Mouse (Mus musculus) stomach, embryonic 16.5 days (tissue): Measurements from ENCODE around the gene Olfr457. TPM values are rescaled to one million over a fixed set of nuclear protein-coding genes. Genes with fewer than 3 reads are reported as not detected.

ENCODE experiments used
- ATAC-seq: fragments of 200-750 bp; cut with Nextera tagmentation; 2 replicates; pipeline ENCODE4 v1.8.0; 2017; ENCODE audit warnings: moderate number of reproducible peaks, moderate TSS enrichment; ENCODE audit not compliant: insufficient read depth, low FRiP score
- H3K27ac ChIP-seq: fragments of 300-500 bp; sonication (generic); 2 replicates; pipeline ENCODE4 v1.5.1; 2014; ENCODE audit warnings: low read length
- H3K27me3 ChIP-seq: fragments of 300-500 bp; sonication (generic); 2 replicates; pipeline ENCODE4 v1.6.1; 2014; ENCODE audit warnings: low read length, control low read depth, mixed read lengths; ENCODE audit not compliant: control insufficient read depth, insufficient read depth
- H3K36me3 ChIP-seq: fragments of 300-500 bp; sonication (generic); 2 replicates; pipeline ENCODE4 v1.6.1; 2014; ENCODE audit warnings: low read length; ENCODE audit not compliant: control insufficient read depth, insufficient read depth
- H3K4me1 ChIP-seq: fragments of 300-500 bp; sonication (generic); 2 replicates; pipeline ENCODE4 v1.6.1; 2014; ENCODE audit warnings: low read length, control low read depth, mixed read lengths; ENCODE audit not compliant: control insufficient read depth, insufficient read depth
- H3K4me2 ChIP-seq: fragments of 300-500 bp; sonication (generic); 2 replicates; pipeline ENCODE4 v1.6.1; 2014; ENCODE audit warnings: low read depth, low read length, mixed read lengths
- H3K4me3 ChIP-seq: fragments of 300-500 bp; sonication (generic); replicated peaks from 2 replicates; pipeline ENCODE4 v1.5.1; 2014; ENCODE audit warnings: mild to moderate bottlenecking, low read length
- H3K9ac ChIP-seq: fragments of 300-500 bp; sonication (generic); 2 replicates; pipeline ENCODE4 v1.6.1; 2014; ENCODE audit warnings: low read length
- H3K9me3 ChIP-seq: fragments of 300-500 bp; sonication (generic); replicated peaks from 2 replicates; pipeline ENCODE4 v1.6.1; 2016; ENCODE audit warnings: low read length, control low read depth; ENCODE audit not compliant: control insufficient read depth
- WGBS: fragments of 180-500 bp; shearing (Covaris S2); extraction: QIAGEN DNeasy Blood & Tissue Kit; methylation state at CpG from one replicate; pipeline ENCODE4 v1.1.7; 2014; 5-methylcytosine and 5-hydroxymethylcytosine counted together
- polyA plus RNA-seq: library from polyadenylated mRNA; unstranded; fragments of >200 nt; fragmentation: Nextera tagmentation; extraction: Ambion mirVana; gene quantifications from 2 replicates; pipeline ENCODE4 v1.2.1, GENCODE M21; 2015

The Olfr457 gene
- polyA plus RNA-seq, 1 experiment from 2014 or later, result not detected

DNA sequence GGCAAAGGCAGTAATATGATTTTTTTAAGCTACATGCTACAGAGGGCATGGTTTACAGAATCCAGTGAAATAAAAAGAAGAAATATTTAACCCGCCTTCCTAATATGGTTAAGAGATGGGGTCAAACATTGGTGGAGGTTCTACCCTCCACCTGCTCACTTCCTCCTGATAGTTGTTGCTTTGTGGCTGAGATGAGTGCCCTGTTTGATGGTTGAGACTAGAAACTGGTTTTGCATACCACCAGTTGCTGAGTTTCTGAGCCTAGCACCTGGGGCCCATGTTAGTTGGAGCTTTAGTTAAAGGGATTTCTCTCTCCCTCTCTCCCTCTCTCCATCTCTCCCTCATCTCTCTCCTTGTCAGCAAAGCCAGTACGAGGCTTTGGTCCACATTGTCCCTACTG is 28.8 kb downstream of the Olfr457 start:
- 62% methylated on average over 2 of the region's 2 CpGs for WGBS
- no peaks in the 10 kb centered on the region for H3K9me3 ChIP-seq
- ATAC-seq, result no peak
- H3K27ac ChIP-seq, result no peak overlapping the region
- H3K4me1 ChIP-seq, result peaks cover 4% of the 10 kb centered on the region
- H3K27me3 ChIP-seq, result no peaks in the 10 kb centered on the region
- H3K4me3 ChIP-seq, result no peak overlapping the region
- no peaks in the 10 kb centered on the region for H3K36me3 ChIP-seq
- H3K9ac ChIP-seq, result no peak overlapping the region
- no peak overlapping the region for H3K4me2 ChIP-seq

DNA sequence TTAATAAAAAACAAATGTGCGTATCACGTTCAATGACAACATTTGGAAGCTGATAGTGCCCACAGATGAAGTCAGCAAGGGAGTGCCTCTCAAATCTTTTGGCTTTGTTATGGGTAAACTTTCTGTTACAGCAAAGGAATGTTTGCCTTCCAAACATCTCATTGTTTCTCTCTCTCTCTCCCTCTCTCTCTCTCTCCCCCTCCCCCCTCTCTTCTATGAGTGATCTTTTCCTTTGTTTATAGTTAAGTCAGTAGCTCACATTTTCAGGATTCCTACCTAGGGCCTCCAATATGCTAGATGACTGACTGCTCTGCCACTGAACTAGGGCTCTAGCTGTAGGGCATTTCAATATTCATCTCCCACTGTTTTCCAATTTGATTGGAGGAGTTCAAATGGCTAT is 31.6 kb downstream of the Olfr457 start:
- ATAC-seq, result no peak
- H3K4me3 ChIP-seq, result no peak overlapping the region
- peaks cover 4% of the 10 kb centered on the region for H3K4me1 ChIP-seq
- no peak overlapping the region for H3K27ac ChIP-seq
- H3K9ac ChIP-seq, result no peak overlapping the region
- H3K4me2 ChIP-seq, result no peak overlapping the region
- WGBS, result 42% methylated on average over 2 of the region's 2 CpGs
- H3K36me3 ChIP-seq, result no peaks in the 10 kb centered on the region
- no peaks in the 10 kb centered on the region for H3K9me3 ChIP-seq
- no peaks in the 10 kb centered on the region for H3K27me3 ChIP-seq

DNA sequence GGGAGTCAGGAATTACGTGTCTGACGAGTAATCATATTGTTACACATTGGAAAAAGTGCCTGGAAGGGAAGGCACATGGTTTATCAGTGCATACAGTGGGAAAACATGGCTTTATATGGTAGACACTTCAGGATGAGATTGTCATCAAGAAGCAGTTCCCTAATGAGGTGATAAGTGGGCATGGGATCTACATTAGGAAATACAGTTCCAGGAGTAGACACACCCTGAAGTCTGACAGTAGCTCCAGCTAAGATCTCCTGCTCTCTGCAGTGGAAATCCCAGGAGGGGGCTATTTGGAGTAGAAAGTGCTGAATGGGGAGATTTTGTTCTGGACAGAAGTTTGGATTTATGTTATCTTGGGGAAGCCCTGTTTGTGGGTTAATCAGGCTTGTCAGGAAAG is 34.7 kb downstream of the Olfr457 start:
- no peak overlapping the region for H3K27ac ChIP-seq
- no peak overlapping the region for H3K4me2 ChIP-seq
- H3K4me1 ChIP-seq, result peaks cover 4% of the 10 kb centered on the region
- WGBS, result 60% methylated on average over 2 of the region's 2 CpGs
- no peaks in the 10 kb centered on the region for H3K9me3 ChIP-seq
- H3K9ac ChIP-seq, result no peak overlapping the region
- no peak for ATAC-seq
- H3K27me3 ChIP-seq, result no peaks in the 10 kb centered on the region
- no peak overlapping the region for H3K4me3 ChIP-seq
- no peaks in the 10 kb centered on the region for H3K36me3 ChIP-seq

DNA sequence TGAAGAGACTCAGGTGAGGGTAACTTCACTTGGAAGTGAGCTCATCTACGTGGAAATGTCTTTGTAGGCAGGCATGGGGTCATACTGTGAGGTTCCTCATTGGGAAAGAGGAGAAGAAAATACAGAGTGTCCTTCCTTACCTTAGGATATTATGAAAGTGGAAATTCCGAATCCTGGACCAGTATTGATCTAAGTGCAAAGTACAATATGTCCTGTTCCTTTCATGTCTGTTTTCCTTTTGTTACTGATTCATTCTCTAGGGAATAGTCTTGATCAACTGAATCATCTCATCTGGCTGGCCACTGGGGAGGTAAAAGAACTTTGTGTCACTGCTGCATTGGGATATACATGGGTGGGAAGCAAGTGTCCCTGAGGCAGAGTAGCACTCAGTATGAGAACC is 40.6 kb downstream of the Olfr457 start:
- Histone ChIP-seq H3K36me3 (no peaks in the 10 kb centered on the region), H3K4me2 (no peak overlapping the region), H3K9me3 (no peaks in the 10 kb centered on the region), H3K27ac (no peak overlapping the region), H3K4me1 (no peaks in the 10 kb centered on the region), H3K27me3 (no peaks in the 10 kb centered on the region), H3K9ac (no peak overlapping the region), H3K4me3 (no peak overlapping the region)
- no peak for ATAC-seq
- WGBS, result 73% methylated on average over 2 of the region's 2 CpGs

DNA sequence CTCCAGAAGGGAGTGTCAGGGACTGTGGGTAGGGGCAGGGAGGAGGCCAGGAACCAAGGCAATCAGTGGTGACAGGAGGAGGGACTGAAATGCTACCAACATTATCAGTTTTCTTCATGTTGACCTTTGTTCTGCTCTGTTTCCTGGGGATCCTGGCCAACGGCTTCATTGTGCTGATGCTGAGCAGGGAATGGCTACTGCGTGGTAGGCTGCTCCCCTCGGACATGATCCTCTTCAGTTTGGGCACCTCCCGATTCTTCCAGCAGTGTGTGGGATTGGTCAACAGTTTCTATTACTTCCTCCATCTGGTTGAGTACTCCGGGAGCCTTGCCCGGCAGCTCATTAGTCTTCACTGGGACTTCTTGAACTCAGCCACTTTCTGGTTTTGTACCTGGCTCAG is 41.7 kb downstream of the Olfr457 start, which contains the start of gene Tas2r126:
TSS of gene Tas2r126 (plus strand) at position 90 of the 400 bp plus-strand sequence.
- Histone ChIP-seq H3K27me3 (no peaks in the 10 kb centered on the region), H3K4me2 (no peak within 1 kb of the TSS), H3K4me3 (no peak within 1 kb of the TSS), H3K9me3 (no peaks in the 10 kb centered on the region), H3K4me1 (no peaks in the 10 kb centered on the region), H3K9ac (no peak within 1 kb of the TSS), H3K36me3 (no peaks in the 10 kb centered on the region), H3K27ac (no peak within 1 kb of the TSS)
- WGBS, result 65% methylated on average over 6 of the region's 6 CpGs
- no peak for ATAC-seq

DNA sequence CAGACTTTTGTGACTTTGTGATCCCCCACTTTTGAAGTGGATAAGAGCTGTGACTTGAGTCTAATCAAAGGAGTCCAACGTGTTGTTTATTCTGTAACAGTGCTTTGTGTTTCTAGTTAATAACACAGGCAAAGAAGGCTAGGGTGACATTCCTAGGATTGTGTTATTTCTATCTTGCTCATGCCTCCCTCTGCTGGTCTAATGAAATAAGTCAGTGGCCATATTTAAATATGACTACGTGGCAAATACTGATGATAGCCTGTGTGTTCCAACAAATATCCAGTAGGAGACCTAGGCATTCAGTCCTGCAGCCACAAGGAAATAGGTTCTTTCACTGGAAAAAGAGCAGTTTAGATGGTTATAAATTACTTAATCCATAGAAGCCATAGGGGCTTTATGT is 42.6 kb downstream of the Olfr457 start:
- Histone ChIP-seq H3K9me3 (no peaks in the 10 kb centered on the region), H3K36me3 (no peaks in the 10 kb centered on the region), H3K27me3 (no peaks in the 10 kb centered on the region), H3K4me1 (no peaks in the 10 kb centered on the region), H3K27ac (no peak overlapping the region), H3K4me3 (no peak overlapping the region), H3K4me2 (no peak overlapping the region), H3K9ac (no peak overlapping the region)
- no peak for ATAC-seq
- 63% methylated on average over 2 of the region's 2 CpGs for WGBS

DNA sequence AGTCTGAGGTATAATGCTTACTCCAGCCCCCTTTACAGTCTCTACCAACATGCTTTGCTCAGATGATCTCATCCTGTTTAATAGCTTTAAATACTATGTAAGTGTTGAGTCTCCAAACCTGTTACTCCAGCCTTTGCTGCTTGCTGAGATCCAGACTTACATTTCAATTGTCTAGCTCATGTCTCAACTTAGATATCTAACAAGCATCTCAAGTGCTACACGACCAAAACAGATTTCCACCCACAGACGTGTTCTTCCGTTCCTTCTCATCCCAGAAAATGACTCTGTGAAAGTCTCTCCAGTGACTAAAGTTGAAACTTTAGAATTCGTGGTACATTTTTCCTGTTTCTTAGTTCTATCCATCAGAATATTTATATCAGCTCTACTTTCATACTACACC is 49.8 kb downstream of the Olfr457 start:
- WGBS, result 82% methylated on average over 4 of the region's 4 CpGs
- no peaks in the 10 kb centered on the region for H3K27me3 ChIP-seq
- no peaks in the 10 kb centered on the region for H3K36me3 ChIP-seq
- H3K4me1 ChIP-seq, result no peaks in the 10 kb centered on the region
- H3K9me3 ChIP-seq, result no peaks in the 10 kb centered on the region
- H3K4me2 ChIP-seq, result no peak overlapping the region
- H3K9ac ChIP-seq, result no peak overlapping the region
- no peak overlapping the region for H3K4me3 ChIP-seq
- no peak overlapping the region for H3K27ac ChIP-seq
- no peak for ATAC-seq

DNA sequence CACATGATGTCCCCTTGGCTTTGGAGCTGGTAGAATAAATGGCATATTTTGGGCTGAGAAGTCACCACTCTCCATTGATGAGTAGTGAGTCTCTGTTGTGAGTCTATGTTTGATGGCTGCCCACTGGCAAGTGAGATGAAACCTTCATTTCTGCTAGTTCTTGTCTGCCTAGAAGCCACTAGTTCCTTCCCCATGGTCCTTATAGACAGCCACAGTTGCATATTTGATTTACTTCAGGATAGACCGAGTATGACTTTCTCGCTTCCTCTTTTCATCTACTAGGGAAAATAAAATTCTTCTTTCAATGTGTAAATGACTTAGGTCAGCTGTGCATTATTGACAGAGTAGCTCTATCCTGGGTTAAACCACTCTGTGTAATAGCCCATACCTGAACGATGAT is 51.7 kb downstream of the Olfr457 start:
- H3K4me3 ChIP-seq, result no peak overlapping the region
- 87% methylated on average over 3 of the region's 3 CpGs for WGBS
- H3K4me1 ChIP-seq, result no peaks in the 10 kb centered on the region
- H3K9ac ChIP-seq, result no peak overlapping the region
- H3K27me3 ChIP-seq, result no peaks in the 10 kb centered on the region
- ATAC-seq, result no peak
- no peaks in the 10 kb centered on the region for H3K9me3 ChIP-seq
- H3K36me3 ChIP-seq, result no peaks in the 10 kb centered on the region
- no peak overlapping the region for H3K4me2 ChIP-seq
- no peak overlapping the region for H3K27ac ChIP-seq

DNA sequence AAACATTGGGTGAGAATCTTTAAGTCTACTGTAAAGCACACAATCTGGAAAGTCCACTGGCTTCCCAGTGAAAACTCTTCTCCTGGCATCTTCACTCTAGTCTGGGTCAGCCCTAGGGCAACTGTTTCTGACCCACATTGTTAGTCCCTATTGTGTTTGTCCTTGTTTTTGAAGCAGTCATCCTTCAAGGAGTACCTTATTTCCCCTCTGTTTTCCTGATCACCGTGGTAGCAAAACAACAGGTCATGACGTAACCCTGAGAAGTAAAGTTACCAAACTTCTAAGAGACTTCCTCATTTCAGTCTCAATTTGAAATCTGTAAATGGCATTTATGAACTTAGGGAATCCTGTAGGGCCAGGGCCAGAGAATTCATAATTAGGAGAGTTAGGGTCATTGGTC is 54.7 kb downstream of the Olfr457 start:
- H3K27me3 ChIP-seq, result no peaks in the 10 kb centered on the region
- no peak overlapping the region for H3K27ac ChIP-seq
- WGBS, result 77% methylated on average over 2 of the region's 2 CpGs
- H3K9ac ChIP-seq, result no peak overlapping the region
- no peaks in the 10 kb centered on the region for H3K36me3 ChIP-seq
- no peak overlapping the region for H3K4me3 ChIP-seq
- H3K9me3 ChIP-seq, result no peaks in the 10 kb centered on the region
- no peak for ATAC-seq
- H3K4me2 ChIP-seq, result no peak overlapping the region
- H3K4me1 ChIP-seq, result no peaks in the 10 kb centered on the region

DNA sequence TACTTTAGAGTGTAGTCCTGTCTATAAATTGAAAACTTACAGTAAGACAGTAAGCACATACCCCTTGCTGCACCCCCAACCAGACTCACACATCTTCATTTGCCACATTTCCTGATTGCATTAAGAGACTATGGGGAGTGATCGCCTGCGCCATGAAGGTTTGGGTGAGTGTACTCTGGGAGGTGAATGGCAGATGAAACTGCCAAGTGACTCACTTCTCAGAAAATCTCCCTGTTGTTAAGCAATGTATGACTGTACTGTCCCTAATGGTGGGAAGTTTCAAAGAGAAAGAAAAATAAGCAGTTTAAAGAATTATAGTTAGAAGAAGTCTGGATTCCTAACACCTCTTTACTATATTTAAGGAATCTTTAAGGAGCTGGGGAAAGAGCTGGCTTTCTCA is 56.7 kb downstream of the Olfr457 start:
- no peak for ATAC-seq
- WGBS, result 79% methylated on average over 2 of the region's 2 CpGs

More for the DNA sequence above, 56.7 kb downstream of the Olfr457 start:
- no peaks in the 10 kb centered on the region for H3K9me3 ChIP-seq
- no peaks in the 10 kb centered on the region for H3K4me1 ChIP-seq
- H3K4me2 ChIP-seq, result no peak overlapping the region
- H3K4me3 ChIP-seq, result no peak overlapping the region
- H3K36me3 ChIP-seq, result no peaks in the 10 kb centered on the region
- no peaks in the 10 kb centered on the region for H3K27me3 ChIP-seq
- H3K9ac ChIP-seq, result no peak overlapping the region
- no peak overlapping the region for H3K27ac ChIP-seq
